Mouse (Mus musculus) liver, adult 2 months (tissue): ENCODE data around the gene Morc2b. TPM values are rescaled to one million over a fixed set of nuclear protein-coding genes. Genes with fewer than 3 reads are reported as not detected.
"Not testable (repeated sequence)": the region's sequence is repeated elsewhere in the genome, so short reads cannot be mapped to it uniquely, and the experiment has no call there.

ENCODE experiments used
- DNase-seq: peaks from one replicate; pipeline ENCODE4 v3.0.0-alpha.2; 2011; ENCODE audit warnings: low read depth, low spot score; ENCODE audit errors: extremely low read depth
- H3K27ac ChIP-seq: fragments of 200-500 bp; replicated peaks from 2 replicates; pipeline ENCODE4 v1.5.1; 2012; ENCODE audit warnings: low read depth, mild to moderate bottlenecking, control low read depth, inconsistent platforms, low read length; ENCODE audit not compliant: insufficient read depth
- H3K27me3 ChIP-seq: fragments of 200-500 bp; 2 replicates; pipeline ENCODE4 v1.6.1; 2012; ENCODE audit warnings: mild to moderate bottlenecking, moderate library complexity, low read length, inconsistent platforms; ENCODE audit not compliant: control insufficient read depth, insufficient read depth
- H3K36me3 ChIP-seq: fragments of 200-500 bp; 2 replicates; pipeline ENCODE4 v1.6.1; 2012; ENCODE audit warnings: low read length, inconsistent platforms; ENCODE audit not compliant: control insufficient read depth, insufficient read depth
- H3K4me1 ChIP-seq: fragments of 200-500 bp; 2 replicates; pipeline ENCODE4 v1.6.1; 2011; ENCODE audit warnings: low read length; ENCODE audit not compliant: control insufficient read depth, insufficient read depth
- H3K4me3 ChIP-seq: fragments of 200-500 bp; 2 replicates; pipeline ENCODE4 v1.5.1; 2011; ENCODE audit warnings: low read depth, mild to moderate bottlenecking, control low read depth, low read length, moderate library complexity; ENCODE audit not compliant: insufficient read depth
- H3K79me2 ChIP-seq: fragments of 200-500 bp; 2 replicates; pipeline ENCODE4 v1.6.1; 2012; ENCODE audit warnings: inconsistent platforms, mild to moderate bottlenecking, low read length, moderate library complexity; ENCODE audit not compliant: control insufficient read depth, insufficient read depth
- H3K9ac ChIP-seq: fragments of 200-500 bp; 2 replicates; pipeline ENCODE4 v1.6.1; 2012; ENCODE audit warnings: low read depth, mild to moderate bottlenecking, control low read depth, inconsistent platforms, low read length
- CTCF ChIP-seq: fragments of 200-500 bp; IDR thresholded peaks from 2 replicates; pipeline ENCODE4 v1.5.1; 2011; ENCODE audit warnings: low read depth, low read length, control low read depth
- POLR2A ChIP-seq: fragments of 200-500 bp; IDR thresholded peaks from 2 replicates; pipeline ENCODE4 v1.6.1; 2011; ENCODE audit warnings: low read length, control low read depth; ENCODE audit not compliant: insufficient read depth; ENCODE audit errors: extremely low read depth
- WGBS: fragments of 180-500 bp; shearing (Covaris S2); methylation state at CpG from one replicate; pipeline ENCODE4 v1.1.7; 2018; 5-methylcytosine and 5-hydroxymethylcytosine counted together
- polyA plus RNA-seq: library from polyadenylated mRNA; depleted of rRNA; stranded (reverse); fragments of >200 nt; gene quantifications from 2 replicates; pipeline ENCODE4 v1.2.3, GENCODE M21; 2012; rRNA removed
- total RNA-seq: library from RNA; depleted of rRNA; stranded (reverse); fragments of >200 nt; gene quantifications from 2 replicates; pipeline ENCODE4 v1.2.3, GENCODE M21; 2014; rRNA removed

The Morc2b gene
- total RNA-seq (not detected in 2 replicates), polyA plus RNA-seq (not detected in 2 replicates)

DNA sequence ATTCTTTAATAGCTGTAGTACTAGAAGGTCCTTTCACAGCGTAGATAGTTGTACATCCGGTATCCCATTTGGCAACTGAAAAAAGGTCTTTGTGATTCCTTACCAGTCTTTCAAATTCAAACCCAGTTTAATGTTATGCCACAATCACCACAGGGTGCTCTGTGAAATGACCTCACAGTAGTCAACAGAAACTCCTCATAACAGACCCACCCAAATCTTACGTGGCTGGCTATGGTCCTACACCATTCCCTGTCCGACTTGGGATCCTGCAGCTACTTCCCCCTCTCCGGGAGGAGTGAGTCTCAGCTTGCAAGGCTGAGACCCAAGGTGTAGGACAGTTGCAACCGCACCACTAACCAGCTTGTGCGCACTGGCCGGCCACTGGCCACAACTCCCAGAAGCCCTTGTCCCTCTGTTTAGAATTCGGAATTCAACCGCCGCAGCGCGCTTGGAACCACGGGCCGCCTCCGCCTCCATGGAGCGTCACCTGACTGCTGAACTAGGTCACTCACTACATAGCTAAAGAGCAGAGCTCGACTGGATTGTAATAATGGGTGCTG is at the start of gene Morc2b:
Gene Morc2b, minus strand, starts transcription at position 423 of the 560 bp plus-strand sequence.
- Histone ChIP-seq H3K9ac (no peak within 1 kb of the TSS), H3K4me1 (no peaks in the 10 kb centered on the region), H3K36me3 (no peaks in the 10 kb centered on the region), H3K79me2 (no peaks in the 10 kb centered on the region), H3K27ac (no peak within 1 kb of the TSS), H3K27me3 (peaks cover 6% of the 10 kb centered on the region; the same call in 1 of the 2 replicates), H3K4me3 (no peak within 1 kb of the TSS)
- TF ChIP-seq POLR2A (no peak), CTCF (no peak)
- DNase-seq: no peak
- WGBS: 67% methylated on average over 18 of the region's 18 CpGs

DNA sequence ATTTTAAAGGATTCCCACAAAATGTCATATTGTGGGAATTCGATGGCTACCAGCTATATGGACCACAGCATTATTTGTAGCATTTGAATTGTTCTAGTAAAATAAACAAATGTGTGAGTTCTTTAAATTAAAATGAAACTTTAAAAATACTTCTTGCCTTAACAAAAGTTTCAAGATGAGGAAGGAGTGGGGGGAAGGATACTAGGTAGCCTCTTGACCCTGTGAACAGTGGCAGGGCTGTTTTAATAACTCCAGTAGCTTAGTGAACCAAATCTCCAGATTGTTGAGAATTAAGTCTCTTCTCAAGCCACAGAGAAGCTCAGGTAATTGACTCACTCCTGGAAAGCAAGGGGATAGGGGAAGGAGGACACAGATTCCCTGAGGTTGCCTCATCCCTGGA is 28.7 kb upstream of the Morc2b start, which contains the start of gene Olfr55:
Gene Olfr55, plus strand, starts transcription at position 301 of the 400 bp plus-strand sequence.
- DNase-seq, H3K27ac ChIP-seq, H3K9ac ChIP-seq, H3K27me3 ChIP-seq, H3K36me3 ChIP-seq, H3K4me3 ChIP-seq, H3K4me1 ChIP-seq, H3K79me2 ChIP-seq: not testable (repeated sequence)
- WGBS: 73% methylated on average over 1 of the region's 1 CpGs

DNA sequence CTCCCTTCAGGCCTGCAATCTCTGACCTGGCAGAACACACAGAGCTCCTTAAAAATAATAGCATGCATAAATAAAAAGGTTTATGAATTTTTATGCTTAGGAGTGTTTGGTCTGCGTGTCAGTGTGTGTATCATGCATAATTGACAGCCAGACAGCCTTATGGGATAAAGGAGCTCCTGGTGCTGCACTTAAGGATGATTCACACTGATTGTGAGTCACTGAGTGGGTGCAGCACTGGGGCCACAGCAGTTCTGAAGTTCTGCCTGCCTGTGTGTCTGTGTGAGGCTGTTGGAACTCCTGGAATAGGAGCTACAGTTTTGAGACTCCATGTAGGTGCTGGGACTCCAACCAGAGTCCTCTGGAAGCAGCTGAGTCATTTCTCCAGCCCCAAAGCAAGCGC is 13.2 kb downstream of the Morc2b start:
- Histone ChIP-seq H3K27ac (no peak overlapping the region), H3K9ac (no peak overlapping the region), H3K4me3 (no peak overlapping the region), H3K79me2 (no peaks in the 10 kb centered on the region), H3K27me3 (no peaks in the 10 kb centered on the region), H3K4me1 (no peaks in the 10 kb centered on the region), H3K36me3 (no peaks in the 10 kb centered on the region)
- TF ChIP-seq CTCF: no peak
- TF ChIP-seq POLR2A: no peak
- no peak for DNase-seq
- WGBS: 65% methylated on average over 2 of the region's 2 CpGs

DNA sequence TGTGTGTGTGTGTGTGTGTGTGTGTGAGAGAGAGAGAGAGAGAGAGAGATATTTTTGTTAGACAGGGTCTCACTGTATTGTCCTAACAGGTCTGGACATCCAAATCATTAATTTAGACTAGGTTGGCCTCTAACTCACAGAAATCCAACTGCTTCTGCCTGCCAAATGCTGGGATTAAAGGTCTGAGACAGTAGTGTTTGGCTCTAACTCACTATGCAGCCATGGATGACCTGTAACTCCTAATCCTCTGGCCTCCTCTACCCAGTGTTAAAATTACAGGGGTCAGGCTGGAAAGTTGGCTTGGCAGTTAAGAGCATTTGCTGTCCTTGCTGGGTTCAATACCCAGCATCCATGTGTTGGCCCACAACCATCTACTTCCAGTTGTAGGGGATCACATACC is 14.9 kb downstream of the Morc2b start:
- no peaks in the 10 kb centered on the region for H3K4me1 ChIP-seq
- no peaks in the 10 kb centered on the region for H3K36me3 ChIP-seq
- no peak overlapping the region for H3K9ac ChIP-seq
- no peak overlapping the region for H3K4me3 ChIP-seq
- no peak overlapping the region for H3K27ac ChIP-seq
- DNase-seq: peak; percentile 10
- H3K27me3 ChIP-seq: no peaks in the 10 kb centered on the region
- H3K79me2 ChIP-seq: no peaks in the 10 kb centered on the region
- TF ChIP-seq POLR2A: no peak
- TF ChIP-seq CTCF: no peak

DNA sequence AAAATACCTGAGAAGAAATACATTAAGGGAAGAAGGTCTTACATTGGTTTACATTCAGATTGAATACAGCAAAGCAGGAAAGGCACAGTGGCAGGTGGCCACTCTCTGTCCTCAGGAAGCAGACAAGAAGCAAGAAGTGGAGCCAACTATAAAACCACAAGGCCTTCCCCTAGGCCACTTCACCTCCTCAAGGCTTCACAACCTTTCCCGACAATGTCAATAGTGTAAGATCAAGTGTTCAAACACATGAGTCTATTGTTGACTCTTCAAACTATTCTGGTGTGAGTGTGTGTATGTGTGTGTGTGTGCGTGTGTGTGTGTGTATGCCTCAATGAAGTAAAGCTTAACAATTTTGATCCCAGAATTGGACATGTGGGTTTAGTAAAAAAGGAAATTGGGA is 42.1 kb downstream of the Morc2b start:
- 85% methylated on average over 2 of the region's 2 CpGs for WGBS
- TF ChIP-seq CTCF (no peak), POLR2A (no peak)
- Histone ChIP-seq H3K4me1 (no peaks in the 10 kb centered on the region; the same call in 1 of the 2 replicates), H3K79me2 (peaks cover 8% of the 10 kb centered on the region; the same call in 1 of the 2 replicates), H3K36me3 (peaks cover 2% of the 10 kb centered on the region; the same call in 1 of the 2 replicates), H3K27me3 (no peaks in the 10 kb centered on the region), H3K9ac (no peak overlapping the region), H3K27ac (no peak overlapping the region), H3K4me3 (no peak overlapping the region)
- DNase-seq: no peak

DNA sequence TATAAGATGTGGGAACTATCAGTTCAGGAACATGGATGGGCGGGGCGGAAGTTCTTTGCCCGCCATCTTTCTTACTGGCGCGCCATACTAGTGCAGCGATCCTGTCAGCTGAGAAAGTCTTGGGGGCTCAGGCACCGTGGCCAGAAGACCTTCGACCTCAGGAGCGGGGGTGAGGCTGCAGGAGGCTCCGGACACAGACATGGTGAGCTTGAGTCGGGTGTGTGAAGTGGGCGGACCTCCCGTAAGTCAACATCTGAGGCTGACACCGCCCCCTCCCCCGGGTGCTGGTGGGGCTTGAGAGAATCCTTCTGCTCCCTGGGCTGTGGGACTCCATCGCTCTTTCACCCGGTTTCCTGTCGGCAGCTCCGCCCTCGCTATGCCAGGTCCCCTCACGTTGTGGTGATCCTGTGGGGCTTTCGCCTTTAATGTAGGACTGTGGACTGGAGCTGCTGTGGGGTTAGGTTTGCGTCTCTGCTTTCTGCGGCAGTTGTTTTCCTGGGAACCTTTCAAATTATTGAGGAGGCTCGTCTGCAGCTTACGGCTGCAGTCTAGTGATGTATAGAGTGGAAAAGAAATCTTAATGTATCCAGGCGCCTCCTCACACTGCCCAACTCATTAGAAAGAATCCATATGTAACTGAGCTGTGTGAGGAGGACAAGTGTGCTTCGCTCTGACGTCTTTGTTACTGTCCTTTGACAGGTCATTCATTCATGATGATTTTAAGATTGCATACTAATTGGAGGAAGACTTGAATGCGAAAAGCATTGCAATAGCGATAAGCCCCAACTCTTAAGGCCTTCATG is 46.9 kb downstream of the Morc2b start:
- peak; percentile 74 for DNase-seq
- Histone ChIP-seq H3K27me3 (no peaks in the 10 kb centered on the region), H3K36me3 (no peaks in the 10 kb centered on the region), H3K9ac (peak overlapping the region; percentile 73), H3K4me3 (peak overlapping the region; percentile 76), H3K27ac (peak overlapping the region; percentile 35), H3K79me2 (peaks cover 8% of the 10 kb centered on the region; the same call in 1 of the 2 replicates), H3K4me1 (no peaks in the 10 kb centered on the region; the same call in 1 of the 2 replicates)
- TF ChIP-seq CTCF (no peak), POLR2A (no peak)
- WGBS: 2% methylated on average over 31 of the region's 31 CpGs
